Mouse (Mus musculus) kidney, adult 10 weeks (tissue): ENCODE measurements around the gene Tbc1d16. TPM values are rescaled to one million over a fixed set of nuclear protein-coding genes. Genes with fewer than 3 reads are reported as not detected.

Experiments used
- polyA plus RNA-seq: library from polyadenylated mRNA; stranded (reverse); fragments of 350-450 nt; fragmentation: Illumina TruSeq; extraction: RNeasy Lipid Tissue Mini Kit (QIAGEN cat#74804); gene quantifications from one replicate; pipeline ENCODE4 v1.2.3, GENCODE M21; 2014; ENCODE audit warnings: low read depth, low replicate concordance

Tbc1d16 gene
- polyA plus RNA-seq = 6.4 TPM

GRCm38 (mm10) chr11:119228091-119228781 lies at the start of gene Tbc1d16, which contains the start of gene Ccdc40:
Gene Tbc1d16, minus strand, starts transcription at chr11:119228499.
Gene Ccdc40, plus strand, starts transcription at chr11:119228572.

GRCm38 (mm10) chr11:119267768-119268556 lies 39.7 kb upstream of the Tbc1d16 start, which contains the start of gene Gaa:
Gene Gaa, plus strand, starts transcription at chr11:119267887.

Other genes with a start within 250 kb of the Tbc1d16 start
- not detected for gene Enpp7, start 240.3 kb downstream of the Tbc1d16 start, polyA plus RNA-seq
- 0.32 TPM for gene Cbx2, start 205.5 kb downstream of the Tbc1d16 start, polyA plus RNA-seq
- gene Cbx8, start 187.5 kb downstream of the Tbc1d16 start, polyA plus RNA-seq = 0.20 TPM
- gene Cbx4, start 142.3 kb downstream of the Tbc1d16 start, polyA plus RNA-seq = 2.6 TPM
- not detected for gene Ccdc40, start 73 bp upstream of the Tbc1d16 start, polyA plus RNA-seq
- 0.24 TPM for gene Gaa, start 39.4 kb upstream of the Tbc1d16 start, polyA plus RNA-seq
- gene Eif4a3, start 71.6 kb upstream of the Tbc1d16 start, polyA plus RNA-seq = 49.1 TPM
- gene Card14, start 79.3 kb upstream of the Tbc1d16 start, polyA plus RNA-seq = not detected
- gene Sgsh, start 127.0 kb upstream of the Tbc1d16 start, polyA plus RNA-seq = 1.5 TPM
- 2.0 TPM for gene Slc26a11, start 127.1 kb upstream of the Tbc1d16 start, polyA plus RNA-seq
- 18.4 TPM for gene Rnf213, start 164.6 kb upstream of the Tbc1d16 start, polyA plus RNA-seq